ENCODE assay signal across 26 mouse cellular contexts in the genomic region with DNA sequence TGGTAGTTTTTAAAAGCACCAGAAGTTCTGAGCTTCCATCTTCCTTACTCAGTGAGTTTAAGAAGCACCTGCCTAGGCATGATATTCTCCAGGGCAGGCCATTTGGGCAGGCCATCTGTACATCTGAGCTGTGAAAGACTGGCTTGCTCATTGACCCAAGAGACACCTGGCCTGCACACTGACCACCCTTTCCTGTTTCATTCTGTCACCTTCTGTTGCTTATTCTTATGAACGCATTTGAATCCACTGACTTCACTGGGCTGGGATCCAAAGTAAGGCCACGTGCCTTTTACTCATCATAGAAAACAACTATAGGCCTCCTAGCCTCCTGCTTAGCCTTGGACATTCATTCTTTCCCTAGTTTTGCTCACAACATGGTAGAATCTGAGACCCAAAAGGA.
A peak's percentile ranks its signal among the peaks of the same experiment; 100 is the strongest.
DNase-seq lines count a peak whose midpoint lies in the region; ATAC-seq and TF ChIP-seq lines count a peak whose summit lies in the region.
"Had no signal": no experiment of that assay in that cellular context is flagged by ENCODE, and none has a peak within 500 bp of the region (broad histone marks: within the 10 kb centered on the region; RNA-seq: fewer than 3 reads in every experiment).

No protein-coding gene starts in this region.

- H3K4me3 ChIP-seq in heart, embryonic 12.5 days = no peak overlapping the region
- no peak overlapping the region for H3K4me3 ChIP-seq in myocyte
- H3K4me3 ChIP-seq in forebrain, embryonic 12.5 days (replicated peaks) = no peak overlapping the region
- H3K4me3 ChIP-seq in limb, embryonic 10.5 days = no peak overlapping the region
- H3K4me3 ChIP-seq: embryonic facial prominence, embryonic 13.5 days; forebrain, embryonic 10.5 days; hindbrain, embryonic 10.5 days; hindbrain, embryonic 15.5 days; kidney, embryonic 15.5 days; layer of hippocampus, adult 2 months; liver, embryonic 15.5 days; lung, embryonic 15.5 days; midbrain, embryonic 10.5 days; midbrain, embryonic 15.5 days; neural tube, embryonic 12.5 days had no signal

- H3K4me1 ChIP-seq in heart, embryonic 12.5 days (replicated peaks) = no peaks in the 10 kb centered on the region
- no peaks in the 10 kb centered on the region; the same call in 1 of the 2 replicates for H3K4me1 ChIP-seq in forebrain, embryonic 12.5 days
- peaks cover 4% of the 10 kb centered on the region; the same call in 1 of the 2 replicates for H3K4me1 ChIP-seq in limb, embryonic 10.5 days
- H3K4me1 ChIP-seq: hindbrain, embryonic 15.5 days; liver, embryonic 15.5 days; midbrain, embryonic 15.5 days; neural tube, embryonic 12.5 days had no signal

- no peak for ATAC-seq in heart, embryonic 12.5 days (ENCODE audit: insufficient number of reproducible peaks, low FRiP score)
- ATAC-seq in forebrain, embryonic 12.5 days (ENCODE audit: low FRiP score) = no peak
- ATAC-seq: forebrain, embryonic 16.5 days; midbrain, embryonic 15.5 days had no signal

- H3ac ChIP-seq in myocyte (ENCODE audit: control insufficient read depth, insufficient read length) = no peak overlapping the region

- H3K4me2 ChIP-seq in heart, embryonic 12.5 days = no peak overlapping the region
- no peak overlapping the region for H3K4me2 ChIP-seq in myocyte (ENCODE audit: low read depth)
- no peak overlapping the region for H3K4me2 ChIP-seq in forebrain, embryonic 12.5 days
- H3K4me2 ChIP-seq: embryonic facial prominence, embryonic 13.5 days; hindbrain, embryonic 15.5 days; kidney, embryonic 15.5 days; liver, embryonic 15.5 days; lung, embryonic 15.5 days; midbrain, embryonic 15.5 days; neural tube, embryonic 12.5 days had no signal

- H3K79me2 ChIP-seq in myocyte (ENCODE audit: control insufficient read depth, insufficient read depth) = no peaks in the 10 kb centered on the region

- H3K27me3 ChIP-seq in heart, embryonic 12.5 days (replicated peaks) = no peaks in the 10 kb centered on the region
- H3K27me3 ChIP-seq in myocyte (ENCODE audit: control insufficient read depth, insufficient read depth, insufficient read length) = no peaks in the 10 kb centered on the region
- H3K27me3 ChIP-seq in forebrain, embryonic 12.5 days = no peaks in the 10 kb centered on the region
- H3K27me3 ChIP-seq in limb, embryonic 10.5 days (ENCODE audit: low read depth, poor library complexity, severe bottlenecking) = no peaks in the 10 kb centered on the region
- H3K27me3 ChIP-seq: CH12.LX; embryonic facial prominence, embryonic 13.5 days; hindbrain, embryonic 15.5 days; kidney, embryonic 15.5 days; liver, embryonic 15.5 days; lung, embryonic 15.5 days; midbrain, embryonic 15.5 days; neural tube, embryonic 12.5 days had no signal

- no peaks in the 10 kb centered on the region for H3K36me3 ChIP-seq in heart, embryonic 12.5 days
- H3K36me3 ChIP-seq in myocyte (ENCODE audit: control insufficient read depth, insufficient read depth) = no peaks in the 10 kb centered on the region
- no peaks in the 10 kb centered on the region for H3K36me3 ChIP-seq in forebrain, embryonic 12.5 days (replicated peaks)
- H3K36me3 ChIP-seq in limb, embryonic 10.5 days = no peaks in the 10 kb centered on the region
- H3K36me3 ChIP-seq: embryonic facial prominence, embryonic 13.5 days; forebrain, embryonic 10.5 days; hindbrain, embryonic 10.5 days; hindbrain, embryonic 15.5 days; kidney, embryonic 15.5 days; liver, embryonic 15.5 days; lung, embryonic 15.5 days; midbrain, embryonic 10.5 days; midbrain, embryonic 15.5 days; neural tube, embryonic 12.5 days had no signal

- TF ChIP-seq POLR2A in myocyte (IDR thresholded peaks at IDR 0.05; ENCODE audit: insufficient read length, low read depth) = no peak

- peak; percentile 85 for DNase-seq in heart, adult 11 months
- DNase-seq in cerebellum, adult 11-12 months = peak; percentile 89
- peak; percentile 91 for DNase-seq in cerebellum, adult 9-11 months
- no peak for DNase-seq in limb, embryonic 10.5 days (ENCODE audit: low spot score)
- DNase-seq in testis, postnatal 10 days (ENCODE audit: low spot score) = no peak
- DNase-seq: heart, postnatal 14 days; kidney, adult 18-20 months; kidney, postnatal 36 days; right cerebral cortex, adult 18-20 months; thymus, postnatal 4 days had no signal

- WGBS in heart, embryonic 12.5 days = 77% methylated on average over 2 of the region's 2 CpGs
- 89% methylated on average over 2 of the region's 2 CpGs for WGBS in forebrain, embryonic 12.5 days
- 91% methylated on average over 2 of the region's 2 CpGs for WGBS in limb, embryonic 10.5 days

- H3K27ac ChIP-seq in heart, embryonic 12.5 days (ENCODE audit: poor library complexity, severe bottlenecking) = no peak overlapping the region
- H3K27ac ChIP-seq in forebrain, embryonic 12.5 days = no peak overlapping the region
- H3K27ac ChIP-seq in limb, embryonic 10.5 days = no peak overlapping the region
- H3K27ac ChIP-seq: hindbrain, embryonic 10.5 days; hindbrain, embryonic 15.5 days; kidney, embryonic 15.5 days; layer of hippocampus, adult 2 months; liver, embryonic 15.5 days; midbrain, embryonic 10.5 days; midbrain, embryonic 15.5 days; neural tube, embryonic 12.5 days had no signal

- no peaks in the 10 kb centered on the region for H3K9me3 ChIP-seq in heart, embryonic 12.5 days (replicated peaks)
- H3K9me3 ChIP-seq in forebrain, embryonic 12.5 days = no peaks in the 10 kb centered on the region
- no peaks in the 10 kb centered on the region for H3K9me3 ChIP-seq in limb, embryonic 10.5 days (replicated peaks)
- H3K9me3 ChIP-seq: embryonic facial prominence, embryonic 13.5 days; forebrain, embryonic 10.5 days; hindbrain, embryonic 10.5 days; hindbrain, embryonic 15.5 days; kidney, embryonic 15.5 days; liver, embryonic 15.5 days; lung, embryonic 15.5 days; midbrain, embryonic 10.5 days; midbrain, embryonic 15.5 days; neural tube, embryonic 12.5 days had no signal

- no peak overlapping the region for H3K9ac ChIP-seq in heart, embryonic 12.5 days
- no peak overlapping the region for H3K9ac ChIP-seq in forebrain, embryonic 12.5 days
- H3K9ac ChIP-seq: embryonic facial prominence, embryonic 13.5 days; hindbrain, embryonic 15.5 days; kidney, embryonic 15.5 days; liver, embryonic 15.5 days; lung, embryonic 15.5 days; midbrain, embryonic 15.5 days; neural tube, embryonic 12.5 days had no signal

TF ChIP-seq in myocyte, 11 proteins besides CTCF, POLR2A, EP300 and RAD21:
- TF ChIP-seq USF1 (IDR thresholded peaks at IDR 0.05; ENCODE audit: low read depth) (peak; percentile 27), REST (IDR thresholded peaks at IDR 0.05; ENCODE audit: insufficient read depth, insufficient read length) (no peak)

Comparison
In these comparisons a context has a peak if more than half of its experiments do, and no peak if none do; other contexts are left out.
1. DNase-seq: peak in heart, adult 11 months (single experiment), cerebellum, adult 11-12 months (single experiment) and cerebellum, adult 9-11 months (single experiment); none in limb, embryonic 10.5 days (single experiment) and testis, postnatal 10 days (single experiment).